In the genomic region with DNA sequence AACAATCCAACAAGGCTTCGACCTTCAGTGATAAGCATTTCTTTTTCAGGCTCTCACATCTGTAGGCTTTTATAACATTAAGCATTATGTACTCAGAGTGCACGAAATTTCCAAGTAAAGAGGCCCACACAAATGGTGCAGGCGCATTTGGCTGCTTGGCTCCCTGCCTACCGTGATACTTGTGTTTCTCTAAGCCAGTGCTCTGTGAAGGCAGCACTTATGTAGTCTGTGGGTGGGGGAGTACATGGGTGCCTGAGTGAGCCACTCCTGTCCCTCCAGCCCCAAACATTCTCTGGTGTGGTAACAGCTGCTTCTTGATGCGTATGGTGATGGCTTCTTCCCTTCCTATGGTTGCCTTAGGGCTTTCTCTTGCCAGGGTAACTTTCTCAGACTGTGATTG, we compare ENCODE assay signal across 15 mouse cellular contexts.
"Had no signal": no experiment of that assay in that cellular context is flagged by ENCODE, and none has a peak within 500 bp of the region (broad histone marks: within the 10 kb centered on the region; RNA-seq: fewer than 3 reads in every experiment).

No protein-coding gene starts in this region.

- H3K4me1 ChIP-seq: liver, embryonic 15.5 days; megakaryocyte, embryonic 14.5 days; midbrain, embryonic 15.5 days; neural tube, embryonic 12.5 days had no signal

- H3K36me3 ChIP-seq: limb, embryonic 13.5 days; liver, embryonic 15.5 days; midbrain, embryonic 15.5 days; neural tube, embryonic 12.5 days had no signal

- H3K4me3 ChIP-seq: layer of hippocampus, adult 2 months; limb, embryonic 13.5 days; liver, embryonic 15.5 days; megakaryocyte, embryonic 14.5 days; midbrain, embryonic 15.5 days; neural tube, embryonic 12.5 days had no signal

- H3K4me2 ChIP-seq: limb, embryonic 13.5 days; liver, embryonic 11.5 days; liver, embryonic 15.5 days; midbrain, embryonic 11.5 days; midbrain, embryonic 15.5 days; neural tube, embryonic 12.5 days had no signal

- H3K9me3 ChIP-seq: limb, embryonic 13.5 days; liver, embryonic 15.5 days; midbrain, embryonic 15.5 days; neural tube, embryonic 12.5 days had no signal

- DNase-seq: kidney, adult 18-20 months; kidney, postnatal 10 days; kidney, postnatal 4 days; lung, adult 2 months; lung, postnatal 10 days; retina, postnatal 1 day had no signal

- H3K27me3 ChIP-seq: limb, embryonic 13.5 days; liver, embryonic 15.5 days; megakaryocyte, embryonic 14.5 days; midbrain, embryonic 15.5 days; neural tube, embryonic 12.5 days had no signal

- H3K9ac ChIP-seq: limb, embryonic 13.5 days; liver, embryonic 15.5 days; midbrain, embryonic 15.5 days; neural tube, embryonic 12.5 days had no signal

- ATAC-seq: midbrain, embryonic 15.5 days had no signal

- H3K27ac ChIP-seq: layer of hippocampus, adult 2 months; limb, embryonic 13.5 days; liver, embryonic 15.5 days; macrophage; midbrain, embryonic 15.5 days; neural tube, embryonic 12.5 days had no signal
